Mouse (Mus musculus) bone marrow macrophage, adult 2 months (primary cell): ENCODE results near the gene Col4a2.

Experiments
- CTCF ChIP-seq: IDR thresholded peaks from 2 replicates; pipeline ENCODE4 v1.5.1; 2012; ENCODE audit warnings: low read depth, mild to moderate bottlenecking, low read length, moderate library complexity
- POLR2A ChIP-seq: IDR thresholded peaks from 2 replicates; pipeline ENCODE4 v1.6.1; 2012; ENCODE audit warnings: mild to moderate bottlenecking, low read depth, low read length, borderline replicate concordance

- TF ChIP-seq CTCF: no peak
- no peak for TF ChIP-seq POLR2A
Measured at GRCm38 (mm10) chr8:11379590-11379989, 67.0 kb downstream of the Col4a2 start.
